ENCODE assay signal across 20 mouse cellular contexts in genomic region chr2:120452600-120452999, GRCm38 (mm10). TPM values are rescaled to one million over a fixed set of nuclear protein-coding genes. Genes with fewer than 3 reads are reported as not detected.
A peak's percentile ranks its signal among the peaks of the same experiment; 100 is the strongest.
DNase-seq lines count a peak whose midpoint lies in the region; ATAC-seq lines count a peak whose summit lies in the region.
"Had no signal": no experiment of that assay in that cellular context is flagged by ENCODE, and none has a peak within 500 bp of the region (broad histone marks: within the 10 kb centered on the region; RNA-seq: fewer than 3 reads in every experiment).

No protein-coding gene starts in this region.

- no peak overlapping the region for H3K4me3 ChIP-seq in heart, embryonic 16.5 days (ENCODE audit: low read length)
- H3K4me3 ChIP-seq: forebrain, embryonic 13.5 days; heart, embryonic 13.5 days; intestine, embryonic 15.5 days had no signal

- H3K36me3 ChIP-seq in heart, embryonic 16.5 days (ENCODE audit: control insufficient read depth, insufficient read depth), result no peaks in the 10 kb centered on the region
- H3K36me3 ChIP-seq: heart, embryonic 13.5 days; intestine, embryonic 15.5 days had no signal

- peaks cover 4% of the 10 kb centered on the region; the same call in 1 of the 2 replicates for H3K9me3 ChIP-seq in heart, embryonic 16.5 days (replicated peaks; ENCODE audit: control insufficient read depth, low read length)
- H3K9me3 ChIP-seq: forebrain, embryonic 13.5 days; heart, embryonic 13.5 days; intestine, embryonic 15.5 days had no signal

- no peaks in the 10 kb centered on the region for H3K4me1 ChIP-seq in heart, embryonic 16.5 days (ENCODE audit: control insufficient read depth, insufficient read depth, low read length)
- H3K4me1 ChIP-seq: forebrain, embryonic 13.5 days; intestine, embryonic 15.5 days had no signal

- WGBS in heart, embryonic 16.5 days, result 50% methylated on average over 4 of the region's 4 CpGs

- peak; percentile 42 to 76 for DNase-seq in adrenal gland, adult (ENCODE audit: inconsistent age in 2 of 2, low spot score in 1 of 2)
- no peak for DNase-seq in adrenal gland, postnatal 25 days
- no peak for DNase-seq in heart, adult 18-20 months
- peak; percentile 69 for DNase-seq in 3T3-L1 (ENCODE audit: low read depth, low spot score)
- peak; percentile 31 for DNase-seq in adrenal gland, postnatal 14 days
- no peak for DNase-seq in left cerebral cortex, adult 18-20 months (ENCODE audit: low spot score in 2 of 2)
- no peak for DNase-seq in layer of hippocampus, postnatal 10 days (ENCODE audit: low spot score in 2 of 2)
- DNase-seq: cerebellum, adult 11 months; cerebellum, adult 8-10 months; cerebellum, postnatal 25 days; forebrain, postnatal 0 days; gastrocnemius, postnatal 14 days; heart, postnatal 10 days; kidney, adult 18-20 months had no signal

- 0 out of 2 replicates have a peak, but pooled peaks have one; percentile 45 for ATAC-seq in heart, embryonic 16.5 days (replicated peaks; ENCODE audit: extremely low read depth, insufficient read depth, low FRiP score)
- ATAC-seq: forebrain, embryonic 13.5 days; forebrain, postnatal 0 days; intestine, embryonic 15.5 days had no signal

- H3K27me3 ChIP-seq in heart, embryonic 16.5 days (ENCODE audit: control insufficient read depth, insufficient read depth, low read length), result no peaks in the 10 kb centered on the region
- H3K27me3 ChIP-seq: forebrain, embryonic 13.5 days; heart, embryonic 13.5 days; intestine, embryonic 15.5 days had no signal

- no peak overlapping the region for H3K9ac ChIP-seq in heart, embryonic 16.5 days (ENCODE audit: low read length)
- H3K9ac ChIP-seq: forebrain, embryonic 13.5 days; forebrain, postnatal 0 days; heart, embryonic 13.5 days; hindbrain, embryonic 14.5 days; intestine, embryonic 15.5 days had no signal

- H3K27ac ChIP-seq in heart, embryonic 16.5 days (ENCODE audit: low read length), result no peak overlapping the region
- H3K27ac ChIP-seq: forebrain, embryonic 13.5 days; heart, embryonic 13.5 days; hindbrain, embryonic 14.5 days; intestine, embryonic 15.5 days had no signal

- H3K4me2 ChIP-seq in heart, embryonic 16.5 days (ENCODE audit: low read depth, low read length), result no peak overlapping the region
- H3K4me2 ChIP-seq: forebrain, embryonic 13.5 days; heart, embryonic 13.5 days; hindbrain, embryonic 14.5 days; intestine, embryonic 15.5 days had no signal

RNA-seq across cellular contexts. Expression of gene Capn3, which starts 3.2 kb away (rescaled TPM):
- total RNA-seq in adrenal gland, postnatal 25 days (2021), result 0.36 TPM in 1 of 2 replicates, not detected in the other
- polyA plus RNA-seq in heart, embryonic 16.5 days (2015; fragmentation: Nextera tagmentation; extraction: Ambion mirVana), result 4.3 and 5.8 TPM in 2 replicates
- 1 to 10 TPM; 2.8 to 2.9 TPM for total RNA-seq in heart, adult 18-20 months (2021)
- 0.38 and 0.52 TPM in 2 replicates for total RNA-seq in adrenal gland, postnatal 14 days (2021)
- 1 to 10 TPM; 4.2 TPM for total RNA-seq in left cerebral cortex, adult 18-20 months (2021)
- 1 to 10 TPM; 4.3 to 6.6 TPM for total RNA-seq in layer of hippocampus, postnatal 10 days (2021)
- total RNA-seq: MEL had no signal

RNA-seq across cellular contexts. Expression of gene Tmem87a, which starts 48.7 kb away (rescaled TPM):
- 43.3 and 49.9 TPM in 2 replicates for total RNA-seq in adrenal gland, postnatal 25 days (2021)
- polyA plus RNA-seq in heart, embryonic 16.5 days (2015; fragmentation: Nextera tagmentation; extraction: Ambion mirVana), result 5.4 and 7.7 TPM in 2 replicates
- total RNA-seq in heart, adult 18-20 months (2021), result 10 to 100 TPM; 16.2 to 17.3 TPM
- 36.2 and 38.3 TPM in 2 replicates for total RNA-seq in adrenal gland, postnatal 14 days (2021)
- total RNA-seq in left cerebral cortex, adult 18-20 months (2021), result 10 to 100 TPM; 40.5 to 43.3 TPM
- 10 to 100 TPM; 31.4 to 34.1 TPM for total RNA-seq in layer of hippocampus, postnatal 10 days (2021)

RNA-seq across cellular contexts. Expression of gene Ganc, which starts 48.9 kb away (rescaled TPM):
- 26.0 and 42.9 TPM in 2 replicates for total RNA-seq in adrenal gland, postnatal 25 days (2021)
- 11.2 and 11.5 TPM in 2 replicates for polyA plus RNA-seq in heart, embryonic 16.5 days (2015; fragmentation: Nextera tagmentation; extraction: Ambion mirVana)
- 10 to 100 TPM; 26.0 to 27.1 TPM for total RNA-seq in heart, adult 18-20 months (2021)
- total RNA-seq in adrenal gland, postnatal 14 days (2021), result 33.5 and 40.0 TPM in 2 replicates
- total RNA-seq in left cerebral cortex, adult 18-20 months (2021), result 10 to 100 TPM; 12.4 to 14.1 TPM
- total RNA-seq in layer of hippocampus, postnatal 10 days (2021), result 10 to 100 TPM in 1 of 2 experiments, 1 to 10 TPM in 1; 7.8 to 10.8 TPM

Comparison
In these comparisons a context has a peak if more than half of its experiments do, and no peak if none do; other contexts are left out.
1. DNase-seq: peak in adrenal gland, adult (2 of 2), 3T3-L1 (single experiment) and adrenal gland, postnatal 14 days (single experiment); none in adrenal gland, postnatal 25 days (single experiment), heart, adult 18-20 months (0 of 2), left cerebral cortex, adult 18-20 months (0 of 2) and layer of hippocampus, postnatal 10 days (0 of 2).